Mouse (Mus musculus): ENCODE measurements around the gene Zfp580. TPM values are rescaled to one million over a fixed set of nuclear protein-coding genes. Genes with fewer than 3 reads are reported as not detected.
A peak's percentile ranks its signal among the peaks of the same experiment; 100 is the strongest.

Zfp580 gene
- total RNA-seq, 1 experiment: 3.3 TPM

- Histone ChIP-seq H3K9ac (ENCODE audit: insufficient read depth, low read depth, low read length, poor library complexity, severe bottlenecking) (peak within 1 kb of the TSS; percentile 99), H3K9me3 (ENCODE audit: control insufficient read depth, insufficient read depth, low read depth, low read length) (no peaks in the 10 kb centered on the region), H3K36me3 (ENCODE audit: control insufficient read depth, insufficient read depth, low read length, poor library complexity, severe bottlenecking) (peaks cover 10% of the 10 kb centered on the region), H3K27ac (ENCODE audit: insufficient read depth, low read depth, low read length, poor library complexity, severe bottlenecking) (peak within 1 kb of the TSS; percentile 99), H3K4me1 (ENCODE audit: control insufficient read depth in 2 of 2, insufficient read depth in 2 of 2, low read length in 2 of 2, poor library complexity in 1 of 2) (peaks cover 0 to 16% of the 10 kb centered on the region in 2 experiments; a peak in 3 of 4 replicates), H3K4me3 (ENCODE audit: insufficient read depth in 1 of 2, low read depth in 1 of 2, low read length in 2 of 2, poor library complexity in 1 of 2, severe bottlenecking in 1 of 2) (peak within 1 kb of the TSS; percentile 86 to 94)
- no peak for TF ChIP-seq ZC3H11A (IDR thresholded peaks at IDR 0.05; ENCODE audit: borderline replicate concordance, low read depth, low read length)
- TF ChIP-seq HCFC1 (IDR thresholded peaks at IDR 0.05; ENCODE audit: borderline replicate concordance, insufficient read depth, low read length): peak; percentile 56; the same call in 1 of the 2 replicates
- no peak for DNase-seq (ENCODE audit: low read depth, low spot score)
- in situ Hi-C loops (cut with MboI; ENCODE audit: low sequenced_read_pairs in 2 of 2, unreplicated experiment in 2 of 2): no loop called here
Observed at GRCm38 (mm10) chr7:5061774-5062359, 10.5 kb downstream of the Zfp580 start, which contains the start of gene U2af2. Gene U2af2, plus strand, starts transcription at chr7:5062143.

- no peaks in the 10 kb centered on the region for H3K9me3 ChIP-seq (ENCODE audit: control insufficient read depth, insufficient read depth, low read depth, low read length)
Observed at GRCm38 (mm10) chr7:5062360-5063001, 11.1 kb downstream of the Zfp580 start.

GRCm38 (mm10) chr7:5064886-5065285, 13.5 kb downstream of the Zfp580 start:
- DNase-seq (ENCODE audit: low read depth, low spot score): no peak
- in situ Hi-C loops (cut with MboI; ENCODE audit: low sequenced_read_pairs in 2 of 2, unreplicated experiment in 2 of 2): no loop called here
- H3K36me3 ChIP-seq (ENCODE audit: control insufficient read depth, insufficient read depth, low read length, poor library complexity, severe bottlenecking): peaks cover 39% of the 10 kb centered on the region

More at GRCm38 (mm10) chr7:5062360-5063001, 11.1 kb downstream of the Zfp580 start:
- H3K4me1 ChIP-seq (ENCODE audit: control insufficient read depth in 2 of 2, insufficient read depth in 2 of 2, low read length in 2 of 2, poor library complexity in 1 of 2): peaks cover 0 to 16% of the 10 kb centered on the region in 2 experiments; a peak in 3 of 4 replicates
- no peak for DNase-seq (ENCODE audit: low read depth, low spot score)
- in situ Hi-C loops (cut with MboI; ENCODE audit: low sequenced_read_pairs in 2 of 2, unreplicated experiment in 2 of 2): no loop called here
- TF ChIP-seq MAFK (IDR thresholded peaks at IDR 0.05; ENCODE audit: insufficient read depth, low read depth, low read length) (no peak), CHD2 (IDR thresholded peaks at IDR 0.05; ENCODE audit: low read depth, low read length) (no peak), ZNF384 (IDR thresholded peaks at IDR 0.05; ENCODE audit: low read depth, low read length) (no peak), HCFC1 (IDR thresholded peaks at IDR 0.05; ENCODE audit: borderline replicate concordance, insufficient read depth, low read length) (no peak; the same call in 1 of the 2 replicates), ZC3H11A (IDR thresholded peaks at IDR 0.05; ENCODE audit: borderline replicate concordance, low read depth, low read length) (no peak)
- peak overlapping the region; percentile 99 for H3K27ac ChIP-seq (ENCODE audit: insufficient read depth, low read depth, low read length, poor library complexity, severe bottlenecking)
- peak overlapping the region; percentile 86 to 94 for H3K4me3 ChIP-seq (ENCODE audit: insufficient read depth in 1 of 2, low read depth in 1 of 2, low read length in 2 of 2, poor library complexity in 1 of 2, severe bottlenecking in 1 of 2)
- H3K9ac ChIP-seq (ENCODE audit: insufficient read depth, low read depth, low read length, poor library complexity, severe bottlenecking): peak overlapping the region; percentile 99
- peaks cover 17% of the 10 kb centered on the region for H3K36me3 ChIP-seq (ENCODE audit: control insufficient read depth, insufficient read depth, low read length, poor library complexity, severe bottlenecking)

GRCm38 (mm10) chr7:5073586-5073985, 22.2 kb downstream of the Zfp580 start:
- Histone ChIP-seq H3K9ac (ENCODE audit: insufficient read depth, low read depth, low read length, poor library complexity, severe bottlenecking) (no peak overlapping the region), H3K9me3 (ENCODE audit: control insufficient read depth, insufficient read depth, low read depth, low read length) (no peaks in the 10 kb centered on the region), H3K36me3 (ENCODE audit: control insufficient read depth, insufficient read depth, low read length, poor library complexity, severe bottlenecking) (peaks cover 77% of the 10 kb centered on the region), H3K27ac (ENCODE audit: insufficient read depth, low read depth, low read length, poor library complexity, severe bottlenecking) (no peak overlapping the region), H3K4me3 (ENCODE audit: insufficient read depth in 1 of 2, low read depth in 1 of 2, low read length in 2 of 2, poor library complexity in 1 of 2, severe bottlenecking in 1 of 2) (no peak overlapping the region), H3K4me1 (ENCODE audit: control insufficient read depth in 2 of 2, insufficient read depth in 2 of 2, low read length in 2 of 2, poor library complexity in 1 of 2) (peaks cover 0 to 2% of the 10 kb centered on the region in 2 experiments; a peak in 2 of 4 replicates)
- no peak for TF ChIP-seq HCFC1 (IDR thresholded peaks at IDR 0.05; ENCODE audit: borderline replicate concordance, insufficient read depth, low read length)
- no peak for TF ChIP-seq MAFK (IDR thresholded peaks at IDR 0.05; ENCODE audit: insufficient read depth, low read depth, low read length)
- no peak for TF ChIP-seq CHD2 (IDR thresholded peaks at IDR 0.05; ENCODE audit: low read depth, low read length)
- no peak for DNase-seq (ENCODE audit: low read depth, low spot score)
- in situ Hi-C loops (cut with MboI; ENCODE audit: low sequenced_read_pairs in 2 of 2, unreplicated experiment in 2 of 2): no loop called here

More at GRCm38 (mm10) chr7:5064886-5065285, 13.5 kb downstream of the Zfp580 start:
- Histone ChIP-seq H3K4me3 (ENCODE audit: insufficient read depth in 1 of 2, low read depth in 1 of 2, low read length in 2 of 2, poor library complexity in 1 of 2, severe bottlenecking in 1 of 2) (no peak overlapping the region; a peak in 1 of 4 replicates), H3K4me1 (ENCODE audit: control insufficient read depth in 2 of 2, insufficient read depth in 2 of 2, low read length in 2 of 2, poor library complexity in 1 of 2) (peaks cover 0 to 17% of the 10 kb centered on the region in 2 experiments; a peak in 3 of 4 replicates), H3K9me3 (ENCODE audit: control insufficient read depth, insufficient read depth, low read depth, low read length) (no peaks in the 10 kb centered on the region), H3K9ac (ENCODE audit: insufficient read depth, low read depth, low read length, poor library complexity, severe bottlenecking) (no peak overlapping the region), H3K27ac (ENCODE audit: insufficient read depth, low read depth, low read length, poor library complexity, severe bottlenecking) (no peak overlapping the region)
- TF ChIP-seq HCFC1 (IDR thresholded peaks at IDR 0.05; ENCODE audit: borderline replicate concordance, insufficient read depth, low read length): no peak
- TF ChIP-seq ZC3H11A (IDR thresholded peaks at IDR 0.05; ENCODE audit: borderline replicate concordance, low read depth, low read length): no peak
- no peak for TF ChIP-seq CHD2 (IDR thresholded peaks at IDR 0.05; ENCODE audit: low read depth, low read length)
- TF ChIP-seq MAFK (IDR thresholded peaks at IDR 0.05; ENCODE audit: insufficient read depth, low read depth, low read length): no peak
- TF ChIP-seq ZNF384 (IDR thresholded peaks at IDR 0.05; ENCODE audit: low read depth, low read length): peak; percentile 89
